Comparison of ENCODE assay signal across 14 mouse cellular contexts in the genomic region with DNA sequence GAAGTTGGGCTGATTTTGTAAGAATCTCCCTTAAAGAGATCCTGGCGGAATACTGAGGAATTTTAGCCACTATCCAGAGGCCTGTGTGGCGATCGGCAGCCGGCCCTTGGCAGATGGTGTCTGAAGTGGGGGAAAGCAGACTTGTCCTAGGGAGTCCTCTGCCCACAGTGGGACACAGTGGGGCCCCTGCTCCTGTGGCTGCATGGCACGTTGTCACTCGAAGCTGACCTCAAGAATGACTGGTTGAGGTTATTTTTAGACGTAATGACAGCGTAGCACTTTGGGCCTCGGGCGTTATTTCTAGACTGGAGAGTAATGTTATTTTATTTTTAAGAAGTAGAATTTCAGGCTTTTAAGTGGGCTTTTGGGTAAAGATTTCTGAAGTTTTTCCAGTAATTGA.
DNase-seq lines count a peak whose midpoint lies in the region; ATAC-seq and TF ChIP-seq lines count a peak whose summit lies in the region.
"Had no signal": no experiment of that assay in that cellular context is flagged by ENCODE, and none has a peak within 500 bp of the region (broad histone marks: within the 10 kb centered on the region; RNA-seq: fewer than 3 reads in every experiment).

No protein-coding gene starts in this region.

- ATAC-seq in forebrain, embryonic 13.5 days, result 0 out of 2 replicates have a peak, but pooled peaks have one; percentile 45
- no peak for ATAC-seq in forebrain, embryonic 16.5 days
- peak; percentile 27; the same call in 1 of the 2 replicates for ATAC-seq in lung, embryonic 16.5 days (ENCODE audit: low read depth)
- ATAC-seq in heart, embryonic 13.5 days (ENCODE audit: extremely low read depth, insufficient number of reproducible peaks, low FRiP score, low TSS enrichment), result peak; percentile 35; the same call in 1 of the 2 replicates
- ATAC-seq in monocyte, adult 5-6 weeks (replicated peaks; ENCODE audit: insufficient number of reproducible peaks, low FRiP score, low TSS enrichment, poor library complexity, severe bottlenecking), result no peak
- ATAC-seq: CD4-positive, CD25-positive, alpha-beta regulatory T cell, adult 4 months; midbrain, embryonic 13.5 days had no signal

- no peaks in the 10 kb centered on the region for H3K9me3 ChIP-seq in forebrain, embryonic 13.5 days (replicated peaks)
- H3K9me3 ChIP-seq in forebrain, embryonic 16.5 days (ENCODE audit: control insufficient read depth, low read length), result no peaks in the 10 kb centered on the region
- H3K9me3 ChIP-seq in lung, embryonic 16.5 days (ENCODE audit: control insufficient read depth, low read length), result no peaks in the 10 kb centered on the region
- H3K9me3 ChIP-seq in heart, embryonic 13.5 days, result no peaks in the 10 kb centered on the region
- H3K9me3 ChIP-seq: liver, embryonic 15.5 days; midbrain, embryonic 13.5 days; neural tube, embryonic 13.5 days had no signal

- no peak overlapping the region for H3ac ChIP-seq in myocyte (ENCODE audit: control insufficient read depth, insufficient read length)

- WGBS in forebrain, embryonic 13.5 days, result 79% methylated on average over 10 of the region's 10 CpGs
- WGBS in forebrain, embryonic 16.5 days, result 79% methylated on average over 10 of the region's 10 CpGs
- 34% methylated on average over 10 of the region's 10 CpGs for WGBS in lung, embryonic 16.5 days
- 25% methylated on average over 10 of the region's 10 CpGs for WGBS in heart, embryonic 13.5 days

- no peak overlapping the region for H3K27ac ChIP-seq in forebrain, embryonic 13.5 days
- no peak overlapping the region for H3K27ac ChIP-seq in forebrain, embryonic 16.5 days (ENCODE audit: low read length)
- H3K27ac ChIP-seq in lung, embryonic 16.5 days (ENCODE audit: low read length), result peak overlapping the region; percentile 41
- H3K27ac ChIP-seq in heart, embryonic 13.5 days (replicated peaks), result peak overlapping the region; percentile 94
- H3K27ac ChIP-seq: liver, embryonic 15.5 days; midbrain, embryonic 13.5 days; neural tube, embryonic 13.5 days had no signal

- no peaks in the 10 kb centered on the region for H3K27me3 ChIP-seq in forebrain, embryonic 13.5 days
- H3K27me3 ChIP-seq in forebrain, embryonic 16.5 days (replicated peaks; ENCODE audit: control insufficient read depth, insufficient read depth, low read length), result no peaks in the 10 kb centered on the region
- no peaks in the 10 kb centered on the region for H3K27me3 ChIP-seq in lung, embryonic 16.5 days (ENCODE audit: control insufficient read depth, insufficient read depth, low read depth, low read length)
- H3K27me3 ChIP-seq in heart, embryonic 13.5 days (replicated peaks), result no peaks in the 10 kb centered on the region
- H3K27me3 ChIP-seq in myocyte (ENCODE audit: control insufficient read depth, insufficient read depth, insufficient read length), result no peaks in the 10 kb centered on the region
- H3K27me3 ChIP-seq: liver, embryonic 15.5 days; midbrain, embryonic 13.5 days; neural tube, embryonic 13.5 days had no signal

- no peak overlapping the region for H3K4me2 ChIP-seq in forebrain, embryonic 13.5 days
- H3K4me2 ChIP-seq in forebrain, embryonic 16.5 days (ENCODE audit: low read length), result no peak overlapping the region
- H3K4me2 ChIP-seq in lung, embryonic 16.5 days (ENCODE audit: low read depth, low read length), result 0 out of 2 replicates have a peak overlapping the region, but pooled peaks have one; percentile 26
- H3K4me2 ChIP-seq in heart, embryonic 13.5 days, result peak overlapping the region; percentile 55
- H3K4me2 ChIP-seq in myocyte (ENCODE audit: low read depth), result peak overlapping the region; percentile 63
- H3K4me2 ChIP-seq: liver, embryonic 15.5 days; midbrain, embryonic 13.5 days; neural tube, embryonic 13.5 days had no signal

- no peaks in the 10 kb centered on the region for H3K4me1 ChIP-seq in forebrain, embryonic 13.5 days
- peaks cover 3% of the 10 kb centered on the region; the same call in 1 of the 2 replicates for H3K4me1 ChIP-seq in forebrain, embryonic 16.5 days (replicated peaks; ENCODE audit: control insufficient read depth, insufficient read depth, low read length)
- peaks cover 16% of the 10 kb centered on the region for H3K4me1 ChIP-seq in lung, embryonic 16.5 days (replicated peaks; ENCODE audit: control insufficient read depth, insufficient read depth, low read length)
- peaks cover 75% of the 10 kb centered on the region for H3K4me1 ChIP-seq in heart, embryonic 13.5 days
- H3K4me1 ChIP-seq: liver, embryonic 15.5 days had no signal

- H3K4me3 ChIP-seq in forebrain, embryonic 13.5 days, result no peak overlapping the region
- no peak overlapping the region for H3K4me3 ChIP-seq in forebrain, embryonic 16.5 days (replicated peaks; ENCODE audit: low read length)
- no peak overlapping the region for H3K4me3 ChIP-seq in lung, embryonic 16.5 days (ENCODE audit: low read length)
- H3K4me3 ChIP-seq in heart, embryonic 13.5 days, result peak overlapping the region; percentile 0; the same call in 1 of the 2 replicates
- H3K4me3 ChIP-seq in myocyte, result no peak overlapping the region
- H3K4me3 ChIP-seq: liver, embryonic 15.5 days; midbrain, embryonic 13.5 days; neural tube, embryonic 13.5 days had no signal

- H3K79me2 ChIP-seq in myocyte (ENCODE audit: control insufficient read depth, insufficient read depth), result peaks cover 77% of the 10 kb centered on the region

- H3K9ac ChIP-seq in forebrain, embryonic 13.5 days, result no peak overlapping the region
- H3K9ac ChIP-seq in forebrain, embryonic 16.5 days (replicated peaks; ENCODE audit: low read depth, low read length), result no peak overlapping the region
- H3K9ac ChIP-seq in lung, embryonic 16.5 days (ENCODE audit: low read length), result 0 out of 2 replicates have a peak overlapping the region, but pooled peaks have one; percentile 42
- peak overlapping the region; percentile 38 for H3K9ac ChIP-seq in heart, embryonic 13.5 days
- H3K9ac ChIP-seq: liver, embryonic 15.5 days; midbrain, embryonic 13.5 days; neural tube, embryonic 13.5 days had no signal

- no peaks in the 10 kb centered on the region for H3K36me3 ChIP-seq in forebrain, embryonic 13.5 days (ENCODE audit: poor library complexity, severe bottlenecking)
- H3K36me3 ChIP-seq in forebrain, embryonic 16.5 days (ENCODE audit: control insufficient read depth, insufficient read depth), result no peaks in the 10 kb centered on the region
- no peaks in the 10 kb centered on the region for H3K36me3 ChIP-seq in lung, embryonic 16.5 days (ENCODE audit: control insufficient read depth, insufficient read depth, low read length)
- no peaks in the 10 kb centered on the region for H3K36me3 ChIP-seq in heart, embryonic 13.5 days
- no peaks in the 10 kb centered on the region for H3K36me3 ChIP-seq in myocyte (ENCODE audit: control insufficient read depth, insufficient read depth)
- H3K36me3 ChIP-seq: liver, embryonic 15.5 days; midbrain, embryonic 13.5 days; neural tube, embryonic 13.5 days had no signal

- DNase-seq in lung, adult 18-20 months, result no peak
- no peak for DNase-seq in spleen, postnatal 10 days (ENCODE audit: low spot score in 2 of 2)
- DNase-seq: right cerebral cortex, adult 18-20 months; thymus, postnatal 25 days had no signal

- TF ChIP-seq POLR2A in myocyte (IDR thresholded peaks at IDR 0.05; ENCODE audit: insufficient read length, low read depth), result no peak

TF ChIP-seq in myocyte, 11 proteins besides CTCF, POLR2A, EP300 and RAD21:
- TF ChIP-seq MYOG (IDR thresholded peaks at IDR 0.05; ENCODE audit: control insufficient read depth in 1 of 3, insufficient read depth in 1 of 3, insufficient read length in 2 of 3, low read depth in 2 of 3), result peak in 1 of 3 experiments; percentile 33
- peak in 1 of 3 experiments; percentile 32 for TF ChIP-seq MYOD1 (IDR thresholded peaks at IDR 0.05; ENCODE audit: control insufficient read depth in 1 of 3, insufficient read length in 2 of 3, low read depth in 2 of 3)
- TF ChIP-seq POLR2AphosphoS2 (IDR thresholded peaks at IDR 0.05; ENCODE audit: insufficient read length, low read depth), result no peak

Comparison
In these comparisons a context has a peak if more than half of its experiments do, and no peak if none do; other contexts are left out.
1. ATAC-seq: peak in forebrain, embryonic 13.5 days (single experiment), lung, embryonic 16.5 days (single experiment) and heart, embryonic 13.5 days (single experiment); none in forebrain, embryonic 16.5 days (single experiment) and monocyte, adult 5-6 weeks (single experiment).
2. H3K27ac ChIP-seq: peak in lung, embryonic 16.5 days (single experiment) and heart, embryonic 13.5 days (single experiment); none in forebrain, embryonic 13.5 days (single experiment) and forebrain, embryonic 16.5 days (single experiment).
3. H3K4me2 ChIP-seq: peak in lung, embryonic 16.5 days (single experiment), heart, embryonic 13.5 days (single experiment) and myocyte (single experiment); none in forebrain, embryonic 13.5 days (single experiment) and forebrain, embryonic 16.5 days (single experiment).
4. H3K9ac ChIP-seq: peak in lung, embryonic 16.5 days (single experiment) and heart, embryonic 13.5 days (single experiment); none in forebrain, embryonic 13.5 days (single experiment) and forebrain, embryonic 16.5 days (single experiment).